Mouse (Mus musculus) megakaryocyte, embryonic 14.5 days (primary cell): ENCODE measurements around the gene Btbd16.

ENCODE experiments used
- FLI1 ChIP-seq: IDR thresholded peaks from 2 replicates; pipeline ENCODE4 v1.6.1; 2012; ENCODE audit warnings: low read length, inconsistent platforms, mixed read lengths
- GATA1 ChIP-seq: IDR thresholded peaks from 3 replicates; pipeline ENCODE4 v1.6.1; 2012; ENCODE audit warnings: mixed read lengths, low read length, inconsistent platforms, borderline replicate concordance

- TF ChIP-seq FLI1 (no peak), GATA1 (no peak)
Observed at GRCm38 (mm10) chr7:130815601-130816000, 41.7 kb downstream of the Btbd16 start.
